Mouse (Mus musculus) embryo, embryonic 11 days (tissue): Measurements from ENCODE around the gene Ccdc155.
A peak's percentile ranks its signal among the peaks of the same experiment; 100 is the strongest.
"Not testable (repeated sequence)": the region's sequence is repeated elsewhere in the genome, so short reads cannot be mapped to it uniquely, and the experiment has no call there.

Experiments used
- DNase-seq: peaks from one replicate; pipeline ENCODE4 v3.0.0-alpha.2; 2015

Ccdc155 gene

GRCm38 (mm10) chr7:45189600-45189999 lies 15.1 kb downstream of the Ccdc155 start:
- DNase-seq = no peak

DNA sequence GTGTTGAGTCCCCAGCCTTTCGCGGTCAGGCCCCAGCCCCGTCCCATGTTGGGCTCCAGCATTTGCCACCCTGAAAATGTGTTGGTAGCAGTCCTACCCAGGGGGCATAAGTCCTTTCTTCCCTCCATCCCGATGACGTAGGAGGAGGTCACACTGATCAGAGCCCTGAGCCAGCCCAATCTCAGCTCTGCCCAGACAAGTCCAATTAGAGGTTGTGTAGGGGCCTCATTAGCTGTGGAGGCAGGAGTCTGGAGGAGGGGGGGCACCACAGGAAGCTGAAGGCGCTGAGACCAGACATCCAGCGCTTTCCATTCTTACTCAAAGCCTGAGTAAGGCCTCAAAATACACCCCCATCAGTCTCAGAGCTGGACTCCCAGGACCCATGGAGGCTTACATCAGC lies 18.8 kb downstream of the Ccdc155 start:
- DNase-seq = no peak

- no peak for DNase-seq
Observed at GRCm38 (mm10) chr7:45183672-45184071, 21.0 kb downstream of the Ccdc155 start.

GRCm38 (mm10) chr7:45182606-45183005 lies 22.1 kb downstream of the Ccdc155 start:
- no peak for DNase-seq

GRCm38 (mm10) chr7:45182199-45182601 lies 22.5 kb downstream of the Ccdc155 start:
- DNase-seq = peak; percentile 94

DNA sequence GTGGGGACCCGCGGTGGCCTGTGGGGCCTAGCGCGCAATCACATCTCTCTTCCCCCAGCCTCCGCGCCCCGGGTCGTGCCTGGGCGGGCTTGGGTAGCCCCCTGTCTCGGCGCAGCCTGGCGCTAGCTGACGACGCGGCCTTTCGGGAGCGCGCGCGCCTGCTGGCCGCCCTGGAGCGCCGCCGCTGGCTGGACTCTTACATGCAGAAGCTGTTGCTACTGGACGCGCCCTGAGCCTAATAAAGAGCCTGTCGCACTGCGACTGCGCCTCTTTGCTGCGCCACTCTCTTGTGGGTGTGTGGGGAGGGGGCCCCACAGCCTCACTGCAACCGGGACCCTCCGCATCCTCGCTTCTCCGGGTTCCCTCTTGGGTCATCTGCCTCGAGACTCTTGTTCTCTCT lies 23.2 kb downstream of the Ccdc155 start:
- peak; percentile 54 for DNase-seq

- DNase-seq = no peak
Observed at GRCm38 (mm10) chr7:45180896-45181477, 23.7 kb downstream of the Ccdc155 start, which contains the start of gene Pth2. Gene Pth2, plus strand, starts transcription at chr7:45180995.

DNA sequence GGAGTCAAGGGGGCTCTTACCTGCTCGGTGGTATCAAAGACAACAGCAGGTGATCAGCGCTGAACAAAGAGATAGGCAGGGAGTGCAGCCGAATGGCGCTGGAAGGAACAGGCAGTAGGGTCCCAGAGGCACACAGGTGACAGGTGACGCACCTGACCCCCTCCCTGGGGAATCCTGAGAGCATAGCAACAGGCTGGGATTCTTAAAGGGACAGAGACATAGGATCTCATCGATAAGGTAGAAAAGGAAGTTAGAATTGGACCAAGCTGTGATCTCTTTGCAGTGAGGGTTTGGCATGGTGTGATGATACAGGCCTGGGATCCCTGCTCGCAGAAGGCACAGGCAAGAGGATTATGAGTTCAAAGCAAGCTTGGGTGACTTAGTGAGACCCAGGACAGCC lies 25.2 kb downstream of the Ccdc155 start, which contains the start of gene Gfy:
Gene Gfy (minus strand): TSS at position 101 of the 400 bp plus-strand sequence.
- no peak for DNase-seq

DNA sequence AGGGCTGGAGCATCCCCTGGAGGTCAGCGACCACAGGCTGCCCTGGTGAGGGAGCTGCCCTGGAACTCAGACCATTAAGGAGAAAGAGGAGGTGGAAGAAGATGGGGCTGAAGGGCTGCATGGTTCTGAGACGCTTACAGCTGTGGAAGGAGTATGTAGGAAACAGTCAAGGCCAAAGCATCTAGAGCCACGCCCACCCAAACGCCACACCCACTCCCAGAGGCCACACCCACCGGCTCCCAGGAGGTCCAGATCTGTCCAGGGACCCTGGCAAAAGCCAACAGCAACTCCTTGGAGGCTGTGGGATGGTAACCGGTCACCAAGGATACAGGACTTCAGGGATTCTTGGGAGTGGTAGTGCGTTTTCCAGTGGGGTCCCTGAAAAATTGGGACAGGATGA lies 26.1 kb downstream of the Ccdc155 start:
- DNase-seq = no peak

DNA sequence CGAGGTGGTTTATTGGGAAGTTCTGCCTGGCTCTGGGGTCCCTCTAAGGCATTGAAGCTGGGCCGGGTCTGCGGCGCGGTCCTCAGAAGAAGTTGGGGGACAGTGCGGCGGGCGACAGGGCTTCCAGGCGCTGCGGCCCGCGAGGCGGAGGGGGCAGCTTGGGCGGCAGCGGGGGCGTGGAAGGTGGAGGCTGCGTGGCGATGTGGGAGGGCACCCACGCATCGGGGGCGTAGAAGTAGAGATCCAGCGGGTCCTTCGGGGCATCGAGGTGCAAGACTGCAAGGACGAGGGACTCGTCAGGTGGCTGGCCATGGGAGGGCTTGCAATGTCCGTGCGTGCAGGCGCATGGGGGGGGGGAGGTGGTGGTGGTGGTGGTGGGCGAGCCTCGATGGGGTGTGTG lies 28.3 kb downstream of the Ccdc155 start:
- DNase-seq = no peak

GRCm38 (mm10) chr7:45175929-45176328 lies 28.8 kb downstream of the Ccdc155 start:
- no peak for DNase-seq

- no peak for DNase-seq
Observed at GRCm38 (mm10) chr7:45175398-45175797, 29.3 kb downstream of the Ccdc155 start.

DNA sequence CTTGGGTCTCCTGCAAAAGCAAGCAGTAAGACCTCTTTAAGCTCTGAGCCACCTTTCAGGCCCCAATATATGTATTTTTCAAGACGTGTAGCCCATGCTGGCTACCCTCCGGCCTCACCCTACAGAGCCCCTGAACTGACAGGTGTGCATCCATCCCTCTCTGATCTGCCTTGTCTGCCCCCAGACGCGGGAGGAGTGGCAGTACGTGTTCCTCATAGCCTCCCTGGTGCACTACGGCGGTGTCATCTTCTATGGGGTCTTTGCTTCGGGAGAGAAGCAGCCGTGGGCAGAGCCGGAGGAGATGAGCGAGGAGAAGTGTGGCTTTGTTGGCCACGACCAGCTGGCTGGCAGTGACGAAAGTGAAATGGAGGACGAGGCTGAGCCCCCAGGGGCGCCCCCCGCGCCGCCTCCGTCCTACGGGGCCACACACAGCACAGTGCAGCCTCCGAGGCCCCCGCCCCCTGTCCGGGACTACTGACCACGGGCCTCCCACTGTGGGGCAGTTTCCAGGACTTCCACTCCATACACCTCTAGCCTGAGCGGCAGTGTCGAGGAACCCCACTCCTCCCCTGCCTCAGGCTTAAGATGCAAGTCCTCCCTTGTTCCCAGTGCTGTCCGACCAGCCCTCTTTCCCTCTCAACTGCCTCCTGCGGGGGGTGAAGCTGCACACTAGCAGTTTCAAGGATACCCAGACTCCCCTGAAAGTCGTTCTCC lies 30.0 kb downstream of the Ccdc155 start:
- DNase-seq = no peak

GRCm38 (mm10) chr7:45173772-45174171 lies 30.9 kb downstream of the Ccdc155 start:
- DNase-seq = not testable (repeated sequence)

- DNase-seq = no peak
Observed at GRCm38 (mm10) chr7:45172974-45173373, 31.7 kb downstream of the Ccdc155 start.

DNA sequence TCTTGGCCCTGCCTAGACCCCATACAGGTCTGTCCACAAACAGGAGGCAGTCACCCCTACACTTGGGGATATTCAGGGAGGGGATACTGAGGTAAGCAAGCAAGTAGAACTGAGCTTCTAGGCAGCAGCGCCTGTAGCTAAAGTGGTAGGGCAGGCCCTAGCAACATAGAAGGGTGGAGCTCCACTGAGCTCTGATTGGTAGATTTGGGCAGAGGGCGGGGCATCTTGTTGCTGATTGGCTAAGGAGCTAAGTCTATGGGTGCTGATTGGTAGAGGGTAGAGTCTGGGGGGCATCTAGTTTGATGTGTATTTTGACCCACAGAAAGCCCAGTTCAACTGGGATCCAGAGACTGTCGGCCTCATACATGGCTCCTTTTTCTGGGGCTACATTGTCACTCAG lies 35.2 kb downstream of the Ccdc155 start:
- DNase-seq = no peak

DNA sequence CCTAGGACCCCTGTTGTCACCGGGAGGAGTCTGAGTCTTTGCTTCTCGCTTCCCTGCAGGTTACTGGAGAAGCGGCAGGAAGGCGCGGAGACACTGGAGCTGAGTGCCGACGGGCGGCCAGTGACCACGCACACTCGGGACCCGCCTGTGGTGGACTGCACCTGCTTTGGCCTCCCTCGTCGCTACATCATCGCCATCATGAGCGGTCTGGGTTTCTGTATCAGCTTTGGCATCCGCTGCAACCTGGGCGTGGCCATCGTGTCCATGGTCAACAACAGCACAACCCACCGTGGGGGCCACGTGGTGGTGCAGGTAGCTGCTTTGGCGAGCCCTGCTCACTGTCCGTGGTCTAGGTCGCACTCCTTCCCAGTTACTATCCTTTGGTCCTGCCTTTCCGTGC lies 36.0 kb downstream of the Ccdc155 start:
- DNase-seq = no peak

DNA sequence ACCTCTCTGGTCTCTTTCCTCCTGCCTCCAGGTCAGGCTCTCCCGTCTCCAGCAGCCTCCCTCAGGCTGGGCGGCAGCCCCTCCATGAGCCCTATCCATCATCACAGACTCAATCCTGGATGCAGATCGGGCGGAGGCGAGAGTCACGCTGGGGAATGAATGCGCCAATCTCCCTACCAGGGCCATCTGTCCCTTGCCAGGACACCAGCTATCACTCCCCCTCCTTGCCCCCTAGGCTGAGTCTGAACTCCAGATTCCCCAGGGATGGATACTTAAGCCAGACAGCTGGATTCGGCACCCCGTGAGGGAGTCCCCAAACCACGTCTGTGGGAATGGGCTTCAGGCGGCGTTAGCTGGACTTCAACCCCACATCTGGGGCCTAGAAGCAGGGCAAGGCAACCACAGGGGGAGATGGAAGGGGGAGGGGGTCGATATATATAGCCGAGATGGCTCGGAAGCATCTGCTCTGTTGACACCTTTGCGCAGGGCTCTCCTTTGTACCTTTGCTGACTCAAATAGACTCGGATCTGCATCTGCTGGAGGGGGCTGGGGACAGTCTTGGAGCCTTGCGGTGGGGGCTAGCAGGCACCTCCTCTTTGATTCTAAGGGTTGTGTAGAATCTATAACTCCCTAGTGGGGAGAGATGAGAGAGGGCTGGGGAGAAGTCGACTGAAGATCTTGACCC lies 36.8 kb downstream of the Ccdc155 start:
- peak; percentile 42 for DNase-seq

DNA sequence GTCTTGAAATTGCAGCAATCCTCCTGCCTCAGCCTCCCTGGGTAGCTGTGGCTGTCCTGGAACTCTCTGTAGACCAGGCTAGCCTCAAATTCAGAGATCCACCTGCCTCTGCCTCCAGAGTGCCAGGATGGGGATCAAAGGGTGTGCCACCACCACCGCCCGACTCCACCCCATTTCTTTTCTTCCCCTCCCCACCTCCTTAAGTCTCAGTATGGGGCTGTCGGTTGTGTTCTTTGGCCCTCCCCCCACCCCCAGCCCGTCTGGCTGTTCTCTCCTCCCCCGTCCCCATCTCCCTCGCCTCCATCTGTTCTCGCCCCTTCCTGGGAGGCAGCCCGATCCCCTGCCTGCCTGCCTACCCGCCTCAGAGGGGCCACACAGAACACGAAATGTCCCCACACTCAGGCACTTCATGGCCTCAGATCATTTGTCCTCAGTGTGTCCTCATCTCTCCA lies 37.7 kb downstream of the Ccdc155 start:
- no peak for DNase-seq

DNA sequence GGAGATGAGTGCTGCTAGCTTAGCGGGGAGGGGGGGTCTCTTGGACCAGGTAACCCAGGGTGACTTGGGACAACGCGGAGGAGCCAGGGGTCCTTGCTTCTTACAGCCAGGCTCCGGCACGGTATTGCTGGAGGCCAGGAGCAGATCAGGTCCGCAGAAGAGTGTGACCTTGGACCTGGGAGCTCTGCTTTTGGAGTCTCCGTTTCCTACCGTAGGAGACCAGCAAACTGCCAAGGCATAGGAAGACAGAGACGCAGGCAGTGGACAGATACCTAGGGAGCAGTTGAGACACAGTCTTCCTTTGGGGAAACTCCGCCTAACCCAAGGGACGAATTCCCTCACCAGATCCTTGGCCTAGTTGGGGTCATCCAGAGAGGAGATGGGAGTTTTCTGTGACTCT lies 39.0 kb downstream of the Ccdc155 start:
- no peak for DNase-seq

DNA sequence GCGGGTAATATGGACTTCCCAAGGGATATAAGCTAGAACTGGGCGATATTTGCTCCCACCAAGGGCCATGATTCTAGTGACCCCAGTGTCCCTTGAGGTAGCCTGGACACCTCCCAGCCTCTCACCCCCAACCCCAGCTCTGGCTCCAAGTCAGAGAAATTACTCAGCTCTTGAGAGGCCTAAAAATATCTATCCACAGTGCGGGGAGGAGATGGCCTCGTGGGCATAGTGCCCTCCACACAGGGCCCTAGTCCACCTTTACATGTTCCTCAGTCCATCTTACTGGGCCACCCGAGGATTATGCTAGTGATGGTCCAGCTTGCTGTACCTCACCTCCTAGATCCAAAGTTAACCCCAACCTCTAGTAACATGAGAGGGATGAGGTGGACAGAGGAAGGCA lies 39.9 kb downstream of the Ccdc155 start:
- no peak for DNase-seq

DNA sequence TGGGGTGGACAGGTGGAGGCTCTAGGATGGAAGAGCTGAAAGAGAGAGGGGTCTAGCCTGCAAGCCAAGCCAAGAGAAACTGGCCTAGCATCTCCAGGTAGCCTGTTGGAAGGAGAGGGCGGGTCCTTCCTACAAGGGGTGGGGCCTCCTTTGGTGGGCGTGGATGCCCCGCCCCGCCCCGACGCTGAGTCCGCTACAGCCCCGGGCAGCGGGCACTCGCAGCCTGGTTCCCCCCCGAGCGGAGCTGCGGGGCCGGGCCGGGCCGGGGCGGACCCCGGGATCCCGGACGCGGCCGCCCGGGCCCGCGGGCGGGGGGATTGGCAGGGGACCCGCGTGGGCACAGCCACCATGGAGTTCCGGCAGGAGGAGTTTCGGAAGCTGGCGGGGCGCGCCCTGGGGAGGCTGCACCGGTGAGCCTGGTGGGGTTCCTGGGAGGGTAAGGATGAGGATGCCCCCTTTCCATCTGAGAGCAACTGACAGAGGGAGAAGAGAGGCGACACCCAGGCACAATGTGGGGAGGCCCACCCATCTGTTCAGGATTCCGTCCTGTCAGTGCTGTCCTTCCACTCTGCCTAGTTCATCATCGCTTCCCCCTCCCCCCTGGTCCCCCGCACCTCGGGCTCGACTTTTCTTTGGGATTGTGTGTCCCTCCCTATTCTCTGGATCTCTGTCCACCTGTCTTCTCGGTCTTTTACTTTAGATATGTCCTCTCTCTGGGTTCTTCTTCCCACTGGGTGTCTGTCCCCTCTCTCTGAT lies 40.8 kb downstream of the Ccdc155 start, which contains the start of gene Slc17a7:
Gene Slc17a7 (plus strand): TSS at position 215 of the 756 bp plus-strand sequence.
- DNase-seq = peak; percentile 55

DNA sequence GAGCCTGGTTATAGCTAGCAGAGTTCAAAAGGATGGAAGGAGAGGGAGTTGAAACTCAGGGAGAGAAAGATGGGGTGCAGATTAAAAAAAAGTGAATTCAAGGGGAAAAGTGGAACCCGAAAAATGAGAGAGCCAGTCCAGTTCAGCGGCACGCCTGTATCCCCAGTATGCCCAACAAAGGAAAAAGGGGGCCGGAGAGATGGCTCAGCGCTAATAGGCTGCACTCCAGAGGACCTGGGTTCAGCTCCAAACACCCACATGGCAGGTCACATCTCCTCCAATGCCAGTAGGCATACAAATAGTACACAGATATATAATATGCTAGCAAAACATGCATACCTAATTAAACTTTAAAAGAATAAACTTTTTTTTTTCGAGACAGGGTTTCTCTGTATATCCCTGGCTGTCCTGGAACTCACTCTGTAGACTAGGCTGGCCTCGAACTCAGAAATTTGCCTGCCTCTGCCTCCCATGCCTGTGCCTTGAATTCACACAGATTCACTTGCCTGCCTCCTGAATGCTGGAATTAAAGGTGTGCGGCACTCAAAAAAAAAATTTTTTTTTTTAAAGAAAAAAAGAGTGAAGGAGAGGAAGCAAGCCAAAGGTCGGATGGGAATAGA lies 41.6 kb downstream of the Ccdc155 start:
- no peak for DNase-seq
